Mouse (Mus musculus) NIH3T3 (cell line): Measurements from ENCODE around the gene Sco2.

Source experiments
- DNase-seq: peaks from one replicate; pipeline ENCODE4 v3.0.0-alpha.2; 2012; ENCODE audit warnings: low read depth

Sco2 gene

DNA sequence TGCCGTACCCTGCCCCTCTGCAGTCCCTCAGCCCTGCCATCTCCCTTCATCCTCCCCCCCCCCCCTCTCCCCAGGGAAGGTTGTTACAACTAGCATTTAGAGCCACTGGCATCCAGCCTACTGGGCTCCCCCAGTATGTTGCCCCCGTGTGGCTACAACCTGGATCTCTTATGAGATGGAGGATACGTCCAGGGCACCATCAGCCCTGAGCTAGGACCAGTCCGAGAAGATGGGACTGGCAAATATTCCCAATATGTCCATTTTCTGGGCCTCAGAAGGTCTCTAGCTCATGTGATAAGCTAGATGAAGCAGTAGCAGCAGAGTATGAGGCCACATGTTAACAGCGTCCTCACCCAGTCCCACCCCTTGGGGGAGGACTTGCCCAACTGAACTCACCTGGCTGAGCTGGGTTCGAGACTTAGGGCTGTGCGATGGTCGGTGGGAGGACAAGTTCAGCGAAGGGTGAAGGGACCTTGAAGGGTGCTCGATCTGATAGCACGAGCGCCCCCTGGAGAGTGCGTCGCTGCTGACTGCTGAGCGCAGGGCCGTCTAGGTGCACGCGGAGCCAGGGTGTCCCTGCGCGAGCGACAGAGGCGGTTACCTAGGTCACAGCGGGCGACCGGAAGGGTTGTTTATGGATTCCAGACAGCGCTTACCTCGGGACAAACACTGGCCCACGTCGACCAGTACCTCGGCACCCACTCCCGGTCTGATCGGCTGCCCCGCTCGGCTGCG is 452 bp downstream of the Sco2 start:
- DNase-seq = peak; percentile 89

DNA sequence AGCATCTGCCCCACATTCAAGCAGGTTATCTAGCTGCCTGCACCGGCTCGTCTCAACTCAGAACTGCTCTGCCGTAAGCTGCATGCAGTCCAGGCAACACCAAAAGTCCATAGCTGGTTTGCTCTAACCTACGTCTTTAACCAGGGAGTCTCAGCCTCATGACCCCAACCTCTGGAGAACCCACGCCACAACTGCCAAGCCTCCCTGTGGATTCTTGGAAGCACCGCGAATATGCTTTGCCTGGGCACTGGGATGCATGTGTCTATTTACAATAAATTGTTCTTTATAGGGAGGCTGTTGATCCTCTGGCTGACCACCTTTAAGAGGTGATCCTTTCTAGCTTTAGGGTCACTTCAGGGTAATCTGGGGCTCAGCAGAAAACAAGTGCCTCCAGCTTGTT is 1.1 kb downstream of the Sco2 start:
- DNase-seq = no peak

DNA sequence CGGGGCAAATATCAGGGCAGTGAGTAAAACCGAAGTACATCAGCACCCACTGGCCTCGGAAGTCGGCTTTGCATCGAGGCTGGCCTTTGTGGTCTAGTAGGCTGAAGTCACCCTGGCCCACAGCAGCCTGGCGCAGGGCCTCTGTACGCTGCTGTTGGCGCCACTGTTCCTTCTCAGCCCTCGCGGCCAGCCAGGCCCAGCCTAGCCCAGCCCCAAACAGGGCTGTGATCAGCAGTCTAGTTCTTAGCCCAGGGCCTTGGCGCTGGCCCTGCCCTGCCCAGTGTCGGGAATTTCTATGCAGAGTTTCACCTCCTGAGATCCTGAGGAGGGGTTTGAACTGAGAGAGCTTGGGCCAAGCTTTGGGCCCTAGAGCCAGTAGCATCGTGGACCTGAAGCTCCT is 1.6 kb downstream of the Sco2 start:
- no peak for DNase-seq

DNA sequence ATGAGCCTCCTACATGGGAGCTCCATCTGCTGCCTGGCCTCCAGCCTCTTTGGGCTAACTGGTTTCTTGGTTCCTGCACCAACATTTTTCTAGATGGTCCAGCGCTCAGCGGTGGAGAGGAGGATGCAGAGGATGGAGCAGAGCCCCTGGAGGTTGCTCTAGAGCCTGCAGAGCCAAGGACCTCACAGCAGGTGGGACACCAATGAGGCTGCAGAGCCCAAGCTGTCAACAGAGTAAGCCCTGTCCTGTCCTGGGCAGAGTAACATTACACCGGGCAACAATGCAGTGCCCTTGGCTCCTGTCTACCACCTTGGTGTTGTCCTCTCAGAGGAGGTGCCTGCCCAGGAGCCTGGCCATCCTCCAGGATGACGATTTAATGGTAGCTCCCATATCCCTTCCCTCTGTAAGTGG is 8.5 kb downstream of the Sco2 start:
- no peak for DNase-seq

DNA sequence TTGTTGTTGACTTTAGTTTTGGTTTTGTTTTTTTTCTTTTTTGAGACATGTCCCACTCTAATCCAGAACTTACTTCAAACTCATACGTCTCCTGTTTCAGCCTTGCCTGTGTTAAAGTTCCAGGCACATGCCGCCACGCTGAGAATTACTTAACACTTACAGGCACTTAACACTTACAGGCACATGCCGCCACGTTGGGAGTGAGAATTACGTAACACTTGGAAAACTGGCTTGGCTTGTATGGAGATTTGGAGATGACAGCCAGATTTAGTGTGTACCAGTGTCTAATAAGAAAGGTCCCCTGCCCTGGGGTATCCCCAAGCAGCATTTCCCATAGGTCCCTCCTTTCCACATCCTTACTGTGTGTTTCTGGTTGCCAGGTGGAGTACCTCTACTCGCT is 10.6 kb downstream of the Sco2 start:
- no peak for DNase-seq

DNA sequence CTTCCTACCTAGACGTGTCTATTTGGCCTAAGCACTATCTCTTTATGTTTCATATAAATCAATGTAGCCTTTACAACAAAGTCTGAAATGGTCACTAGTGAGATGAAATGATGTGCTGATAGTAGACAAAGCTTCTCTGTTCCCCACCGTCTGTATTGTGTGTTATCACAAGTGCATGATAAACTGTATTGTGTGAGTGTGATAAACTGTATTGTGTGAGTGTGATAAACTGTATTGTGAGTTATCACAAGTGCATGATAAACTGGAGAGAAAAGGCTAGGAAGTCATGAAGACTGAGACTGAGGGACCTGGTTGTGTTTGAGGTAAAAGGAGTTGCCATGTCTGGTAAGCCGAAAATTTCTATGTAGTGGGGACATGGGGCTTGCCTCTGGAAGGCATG is 14.9 kb downstream of the Sco2 start:
- no peak for DNase-seq

DNA sequence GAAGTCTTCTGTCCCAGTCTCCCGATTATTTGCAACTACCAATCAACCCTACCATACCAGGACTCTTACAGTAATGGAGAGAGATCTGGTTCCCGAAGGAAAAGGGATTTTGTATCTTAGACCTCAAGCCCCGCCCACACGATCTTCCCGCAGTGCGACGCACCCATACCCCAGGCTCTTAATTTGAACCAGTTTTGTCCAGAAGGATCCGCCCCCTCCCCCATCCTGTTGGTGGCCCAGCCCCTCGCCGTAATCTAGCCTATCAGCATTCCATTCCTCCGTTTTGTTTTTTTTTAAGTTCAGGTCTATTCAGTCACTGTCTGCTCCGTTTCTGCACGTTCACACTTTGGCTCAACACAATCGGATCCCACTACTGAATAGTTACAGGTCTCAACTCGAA is 17.3 kb downstream of the Sco2 start:
- DNase-seq = peak; percentile 98

DNA sequence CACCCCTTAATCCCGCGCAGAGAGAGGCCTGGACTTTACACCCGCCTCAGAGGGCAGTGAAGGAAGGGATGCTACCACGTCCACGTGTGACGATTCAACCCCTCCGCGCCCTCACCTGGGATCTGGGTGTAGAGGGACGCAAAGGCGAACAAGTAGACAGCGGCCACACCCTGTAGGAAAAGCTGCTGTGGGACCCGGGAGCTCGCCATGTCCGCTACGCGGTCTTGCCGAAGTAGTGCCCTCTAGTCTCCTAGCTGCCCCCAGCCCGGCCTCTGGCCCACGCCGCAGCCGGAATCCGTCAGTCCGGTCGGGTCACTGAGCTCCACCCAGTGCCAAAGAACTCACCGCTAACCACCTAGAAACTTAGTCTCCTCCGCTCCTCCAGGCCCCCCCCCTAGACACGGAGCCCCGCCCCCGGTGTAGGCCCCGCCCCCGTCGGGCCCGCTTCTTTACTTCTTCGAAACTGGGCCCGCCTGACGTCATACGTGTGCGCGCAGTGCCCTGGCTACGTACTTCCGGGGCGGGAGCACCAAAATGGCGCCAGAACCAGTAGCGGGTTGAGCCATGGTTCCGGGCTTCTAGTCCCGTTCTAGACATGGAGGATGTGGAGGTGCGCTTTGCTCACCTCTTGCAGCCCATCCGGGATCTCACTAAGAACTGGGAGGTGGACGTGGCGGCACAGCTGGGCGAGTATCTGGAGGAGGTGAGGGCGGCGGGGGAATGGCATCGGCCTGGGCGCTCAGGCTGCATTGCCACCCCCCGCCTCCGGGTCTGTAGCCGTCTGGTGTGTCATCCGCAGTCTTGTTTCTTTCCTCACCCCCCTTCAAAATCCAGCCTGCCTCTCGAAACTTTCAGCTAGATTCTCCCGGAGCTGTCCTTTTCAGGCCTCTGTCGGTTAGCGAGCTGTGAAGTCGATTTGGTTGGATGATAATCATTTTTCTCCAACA is 18.1 kb downstream of the Sco2 start, which contains the start of the genes Lmf2 and Ncaph2:
Gene Lmf2, minus strand, starts transcription at position 419 of the 947 bp plus-strand sequence.
Gene Ncaph2, plus strand, starts transcription at position 479 of the 947 bp plus-strand sequence.
- DNase-seq = peak; percentile 98

DNA sequence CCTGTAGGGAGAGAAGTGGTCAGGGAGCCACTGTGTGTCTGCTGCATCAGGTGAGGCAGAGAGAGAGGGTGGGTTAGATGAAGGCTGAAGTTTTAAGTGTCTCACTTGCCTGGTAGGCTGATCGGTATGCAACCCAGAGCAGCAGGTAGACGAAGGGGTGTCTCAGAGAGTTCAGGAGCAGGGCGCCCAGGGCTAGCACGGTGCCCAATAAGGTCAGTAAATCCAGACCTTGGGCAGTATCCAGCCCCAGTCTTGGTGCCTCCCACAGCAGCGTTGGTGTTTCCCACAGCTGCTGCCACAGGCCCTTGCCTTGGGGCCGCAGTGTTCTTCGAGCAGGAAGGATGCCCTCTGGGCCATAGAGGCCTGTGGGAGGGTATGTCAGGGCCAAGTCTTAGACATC is 19.2 kb downstream of the Sco2 start:
- DNase-seq = peak; percentile 14

DNA sequence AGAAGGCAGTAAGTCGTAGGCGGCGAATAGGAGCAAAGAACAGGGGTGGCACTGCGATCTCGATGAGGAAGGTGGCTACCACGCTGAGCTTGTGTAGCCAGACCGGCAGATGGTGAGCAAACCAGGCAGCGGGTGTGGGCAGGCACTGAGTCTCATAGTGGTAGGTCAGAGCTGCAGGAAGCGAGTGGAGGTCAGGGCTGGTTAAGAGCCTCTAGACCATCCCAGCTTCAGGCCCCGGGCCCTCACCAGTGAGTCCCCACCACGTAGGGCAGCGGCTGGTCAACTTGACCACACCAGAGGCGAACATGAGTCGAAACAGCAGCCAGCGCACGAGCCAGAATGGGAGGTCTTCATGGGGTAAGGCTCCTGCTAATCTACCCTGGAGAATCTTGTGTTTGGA is 19.8 kb downstream of the Sco2 start:
- no peak for DNase-seq

DNA sequence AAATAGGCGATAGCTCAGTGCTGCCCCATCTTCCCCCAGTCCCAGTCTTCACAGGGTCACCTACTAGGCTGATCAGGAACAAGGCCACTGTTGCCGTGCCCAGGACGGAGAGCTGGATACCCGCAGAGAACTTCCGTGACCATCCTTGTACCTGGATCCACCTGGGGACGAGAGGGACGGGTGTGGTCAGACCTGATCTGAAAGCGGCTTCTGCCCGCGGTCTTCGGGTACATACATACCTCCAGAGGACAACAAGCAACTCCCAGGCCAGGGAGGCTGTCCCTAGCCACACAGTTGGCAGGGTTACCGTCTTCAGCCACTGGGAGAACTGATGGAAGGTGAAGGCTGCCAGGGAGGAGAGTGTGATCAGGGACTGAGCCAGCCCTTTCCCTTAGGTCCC is 20.9 kb downstream of the Sco2 start:
- no peak for DNase-seq

DNA sequence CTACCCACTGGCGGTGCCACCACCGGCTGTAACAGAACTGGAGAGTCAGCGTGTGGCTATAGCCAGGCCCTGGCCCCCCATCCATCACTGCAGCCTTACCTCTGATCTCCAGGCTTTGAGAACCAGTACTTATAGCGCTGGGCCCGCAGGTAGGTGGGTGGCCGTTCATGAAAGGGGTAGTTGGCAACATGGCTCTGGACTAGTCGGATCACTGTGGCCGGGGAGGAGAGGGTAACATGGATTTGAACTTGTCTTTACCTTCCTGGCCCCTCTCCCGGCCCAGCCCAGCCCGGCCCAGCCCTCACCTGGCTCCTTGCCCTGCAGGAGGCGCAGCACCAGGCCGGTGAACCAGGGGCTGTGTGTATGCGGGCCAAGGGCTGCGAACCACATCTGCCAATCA is 21.6 kb downstream of the Sco2 start:
- DNase-seq = no peak

DNA sequence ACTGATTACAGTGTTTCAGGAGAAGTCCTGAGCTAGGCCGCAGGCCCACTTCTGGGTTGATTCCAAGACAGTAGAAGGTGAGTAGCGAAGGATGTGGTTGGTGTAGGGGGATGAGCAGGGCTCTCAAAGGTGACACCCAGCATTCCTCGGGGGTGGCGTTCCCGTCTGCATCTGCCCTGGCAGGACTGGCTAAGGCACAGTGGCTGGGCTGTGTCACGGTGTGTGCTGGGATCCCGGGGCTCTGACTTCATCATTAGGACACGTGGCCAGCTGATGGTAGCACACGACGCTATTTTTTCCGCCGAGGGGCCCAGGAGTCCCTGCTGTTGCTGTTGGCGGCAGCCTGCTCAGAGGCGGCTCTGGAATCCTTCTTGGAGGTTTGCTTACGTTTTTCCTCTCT is 22.3 kb downstream of the Sco2 start:
- DNase-seq = no peak

DNA sequence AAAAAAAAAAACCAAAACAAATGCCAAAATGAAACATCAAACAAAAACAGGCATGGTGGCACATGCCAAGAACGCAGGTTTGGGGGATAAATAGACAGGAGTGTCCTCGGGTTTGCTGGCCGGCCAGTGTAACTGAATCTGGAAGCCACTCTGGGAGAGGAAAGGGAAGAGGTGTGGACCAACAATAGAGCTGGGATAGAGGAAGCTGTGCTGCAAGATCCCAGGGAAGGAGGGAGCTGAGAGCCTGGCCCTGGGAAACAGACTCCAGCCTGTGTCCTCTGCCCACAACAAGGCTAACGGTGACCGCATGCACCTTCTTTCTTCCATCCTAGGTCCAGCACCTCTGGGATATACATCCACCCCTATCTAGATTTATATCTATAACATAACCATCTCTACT is 23.2 kb downstream of the Sco2 start:
- no peak for DNase-seq

DNA sequence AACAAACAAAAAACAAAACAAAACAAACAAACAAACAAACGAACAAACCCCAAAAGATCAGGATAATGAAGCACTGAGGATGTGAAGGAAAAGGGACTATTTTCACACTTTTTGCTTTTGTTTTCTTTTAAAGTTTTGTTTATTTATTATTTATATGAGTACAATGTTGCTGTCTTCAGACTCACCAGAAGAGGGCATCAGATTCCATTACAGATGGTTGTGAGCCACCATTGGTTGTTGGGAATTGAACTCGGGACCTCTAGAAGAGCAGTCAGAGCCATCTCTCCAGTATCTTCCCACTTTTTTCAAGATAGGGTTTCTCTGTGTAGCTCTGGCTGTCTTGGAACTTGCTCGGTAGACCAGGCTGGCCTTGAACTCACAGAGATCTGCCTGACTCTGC is 30.3 kb downstream of the Sco2 start:
- DNase-seq = no peak

DNA sequence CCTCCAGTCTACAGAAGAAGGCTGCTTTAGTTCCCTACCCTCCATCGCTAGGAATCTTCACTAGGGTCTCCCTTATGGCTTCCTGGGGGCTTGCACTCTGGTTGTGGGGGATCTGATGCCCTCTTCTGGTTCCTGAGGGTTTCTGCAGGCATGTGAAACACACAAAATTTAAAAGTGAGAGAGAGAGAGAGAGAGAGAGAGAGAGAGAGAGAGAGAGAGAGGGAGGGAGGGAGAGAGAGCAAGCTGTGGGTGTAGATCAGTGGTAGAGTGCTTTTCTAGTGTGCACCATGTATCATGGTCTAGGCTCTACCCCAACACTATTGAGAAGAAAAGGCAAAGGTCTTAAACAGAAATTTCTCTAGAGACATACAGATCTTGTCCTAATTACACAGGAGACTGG is 32.0 kb downstream of the Sco2 start:
- no peak for DNase-seq

DNA sequence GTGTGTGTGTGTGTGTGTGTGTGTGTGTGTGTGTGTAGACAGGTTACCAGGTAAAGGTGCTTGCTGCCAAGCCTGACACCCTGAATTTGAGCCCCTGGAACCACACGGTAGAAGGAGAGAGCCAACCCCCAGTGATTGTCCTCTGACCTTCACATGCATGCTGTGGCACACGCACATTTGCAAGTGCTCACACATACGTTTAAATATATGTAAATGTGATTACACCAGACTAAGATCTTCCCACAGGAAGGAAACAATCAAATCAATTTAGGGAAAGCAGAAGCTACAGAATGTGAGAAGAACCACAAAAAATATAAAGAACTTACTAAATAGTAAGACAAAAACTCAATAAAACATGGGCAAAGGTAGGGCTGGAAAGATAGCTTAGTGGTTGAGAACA is 33.5 kb downstream of the Sco2 start:
- DNase-seq = no peak

DNA sequence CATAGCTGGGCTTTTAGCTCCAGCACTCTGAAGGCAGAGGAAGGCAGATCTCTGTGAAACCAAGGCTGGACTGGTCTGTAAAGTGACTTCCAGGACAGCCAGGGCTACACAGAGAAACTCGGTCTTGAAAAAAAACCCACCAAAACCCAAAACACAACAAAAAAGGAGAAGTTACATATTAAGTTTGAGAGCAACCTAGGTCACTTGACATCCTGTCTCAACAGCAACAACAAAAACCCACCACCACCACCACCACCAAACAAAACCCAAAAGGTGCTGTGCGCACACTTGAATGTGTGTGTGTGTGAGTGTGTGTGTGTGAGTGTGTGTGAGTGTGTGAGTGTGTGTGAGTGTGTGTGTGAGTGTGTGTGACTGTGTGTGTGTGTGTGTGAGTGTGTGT is 34.0 kb downstream of the Sco2 start:
- DNase-seq = no peak

DNA sequence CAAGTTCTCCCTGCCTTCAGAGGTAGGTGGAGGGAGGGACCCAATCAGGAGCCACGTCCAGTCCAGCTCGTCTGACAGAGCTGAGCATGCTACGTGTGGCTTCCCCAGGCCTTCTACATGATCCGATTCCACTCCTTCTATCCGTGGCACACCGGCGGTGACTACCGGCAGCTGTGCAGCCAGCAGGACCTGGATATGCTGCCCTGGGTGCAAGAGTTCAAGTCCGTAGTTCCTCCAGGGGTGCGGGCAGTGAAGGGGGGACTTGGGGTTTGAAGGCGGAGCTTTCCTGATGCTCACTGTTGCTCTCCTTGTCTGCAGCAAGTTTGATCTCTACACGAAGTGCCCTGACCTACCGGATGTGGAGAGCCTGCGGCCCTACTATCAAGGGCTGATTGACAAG is 37.2 kb downstream of the Sco2 start:
- DNase-seq = no peak

DNA sequence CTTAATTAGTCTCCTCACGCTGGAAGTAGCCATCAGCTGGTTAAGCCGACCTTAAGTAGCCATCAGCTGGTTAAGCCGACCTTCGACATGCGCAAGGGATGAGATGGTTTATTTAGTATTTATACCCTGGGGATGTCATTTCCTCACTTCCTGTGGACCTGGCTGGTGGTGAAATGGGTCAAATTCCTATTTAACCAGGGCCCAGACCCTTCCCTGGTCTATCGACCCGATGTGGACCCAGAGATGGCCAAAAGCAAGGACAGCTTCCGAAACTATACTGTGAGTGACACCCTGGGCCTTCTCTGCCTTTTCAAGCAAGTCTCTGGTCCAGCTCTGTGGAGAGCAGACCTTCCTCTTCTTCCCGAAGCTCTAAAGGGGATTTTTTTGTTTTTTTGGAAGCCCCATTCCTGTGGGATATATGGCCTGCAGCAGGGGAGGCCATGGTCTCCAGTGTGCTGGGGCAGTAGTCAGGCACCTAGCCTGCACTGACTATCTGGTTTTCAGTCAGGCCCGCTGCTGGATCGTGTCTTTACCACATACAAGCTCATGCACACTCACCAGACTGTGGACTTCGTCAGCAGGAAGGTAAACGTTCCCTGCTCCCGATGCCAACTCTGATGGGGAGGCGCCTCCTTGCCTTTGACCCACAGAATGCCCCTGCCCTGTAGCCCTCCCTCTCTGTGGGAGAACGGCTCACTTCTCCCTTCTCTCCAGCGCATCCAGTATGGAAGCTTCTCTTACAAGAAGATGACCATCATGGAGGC is 38.7 kb downstream of the Sco2 start:
- no peak for DNase-seq

DNA sequence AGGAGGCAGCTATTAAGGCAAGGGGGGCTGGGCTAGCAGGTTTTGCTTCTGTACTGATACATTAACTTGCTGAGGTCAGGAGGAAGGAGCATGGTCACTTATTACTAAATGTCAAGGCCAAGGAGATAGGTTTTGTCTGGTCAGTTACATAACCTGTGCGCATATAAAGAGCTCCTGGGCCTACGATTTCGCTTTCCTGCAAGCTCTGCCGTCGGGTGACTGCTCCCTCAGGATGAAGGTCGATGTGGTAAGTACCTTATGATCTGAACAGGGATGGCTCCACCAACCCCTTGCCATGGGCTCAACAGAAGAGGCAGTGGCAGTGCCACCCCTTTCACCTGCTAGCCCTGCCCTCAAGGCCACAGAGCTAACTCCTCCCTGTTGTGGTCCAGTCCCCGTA is 39.4 kb downstream of the Sco2 start, which contains the start of gene Miox:
Gene Miox, plus strand, starts transcription at position 128 of the 400 bp plus-strand sequence.
- no peak for DNase-seq

DNA sequence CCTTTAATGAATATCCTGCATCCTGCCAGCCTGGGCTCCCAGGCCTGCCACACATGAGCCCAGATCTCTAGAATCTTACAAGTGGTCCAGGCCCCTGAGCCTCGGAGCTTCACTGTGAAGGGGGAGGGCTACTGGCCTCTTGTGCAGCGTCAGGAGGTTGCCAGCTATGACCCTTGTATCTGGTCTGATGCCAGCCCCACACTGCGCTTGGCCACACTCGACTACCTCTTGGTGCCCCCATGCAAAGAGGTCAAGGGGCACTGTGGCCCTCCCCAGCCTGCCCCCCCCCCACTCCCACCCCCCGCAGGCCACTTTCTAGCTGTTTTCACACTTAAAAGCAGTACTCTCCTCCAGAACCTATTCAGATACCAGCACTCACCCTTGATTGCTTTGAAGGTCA is 47.2 kb downstream of the Sco2 start:
- DNase-seq = no peak
